Mouse (Mus musculus) brain, embryonic 14.5 days (tissue): ENCODE measurements around the gene Rnase12. TPM values are rescaled to one million over a fixed set of nuclear protein-coding genes. Genes with fewer than 3 reads are reported as not detected.
"Not testable (repeated sequence)": the region's sequence is repeated elsewhere in the genome, so short reads cannot be mapped to it uniquely, and the experiment has no call there.

ENCODE experiments used
- DNase-seq: peaks from one replicate; pipeline ENCODE4 v3.0.0-alpha.2; 2011; ENCODE audit warnings: low read depth
- CTCF ChIP-seq: fragments of 200-500 bp; IDR thresholded peaks from 2 replicates; pipeline ENCODE4 v1.5.1; 2012; ENCODE audit warnings: inconsistent platforms, mild to moderate bottlenecking, moderate library complexity, borderline replicate concordance; ENCODE audit not compliant: insufficient read depth, insufficient read length; ENCODE audit errors: extremely low read depth
- POLR2A ChIP-seq: fragments of 200-500 bp; IDR thresholded peaks from 2 replicates; pipeline ENCODE4 v1.6.1; 2012; ENCODE audit warnings: mild to moderate bottlenecking, inconsistent platforms, borderline replicate concordance; ENCODE audit not compliant: poor library complexity, insufficient read depth, insufficient read length, severe bottlenecking; ENCODE audit errors: extremely low read depth
- polyA plus RNA-seq: library from polyadenylated mRNA; depleted of rRNA; stranded (reverse); fragments of >200 nt; gene quantifications from 2 replicates; pipeline ENCODE4 v1.2.3, GENCODE M21; 2012; rRNA removed

The Rnase12 gene
- polyA plus RNA-seq, 1 experiment = not detected

DNA sequence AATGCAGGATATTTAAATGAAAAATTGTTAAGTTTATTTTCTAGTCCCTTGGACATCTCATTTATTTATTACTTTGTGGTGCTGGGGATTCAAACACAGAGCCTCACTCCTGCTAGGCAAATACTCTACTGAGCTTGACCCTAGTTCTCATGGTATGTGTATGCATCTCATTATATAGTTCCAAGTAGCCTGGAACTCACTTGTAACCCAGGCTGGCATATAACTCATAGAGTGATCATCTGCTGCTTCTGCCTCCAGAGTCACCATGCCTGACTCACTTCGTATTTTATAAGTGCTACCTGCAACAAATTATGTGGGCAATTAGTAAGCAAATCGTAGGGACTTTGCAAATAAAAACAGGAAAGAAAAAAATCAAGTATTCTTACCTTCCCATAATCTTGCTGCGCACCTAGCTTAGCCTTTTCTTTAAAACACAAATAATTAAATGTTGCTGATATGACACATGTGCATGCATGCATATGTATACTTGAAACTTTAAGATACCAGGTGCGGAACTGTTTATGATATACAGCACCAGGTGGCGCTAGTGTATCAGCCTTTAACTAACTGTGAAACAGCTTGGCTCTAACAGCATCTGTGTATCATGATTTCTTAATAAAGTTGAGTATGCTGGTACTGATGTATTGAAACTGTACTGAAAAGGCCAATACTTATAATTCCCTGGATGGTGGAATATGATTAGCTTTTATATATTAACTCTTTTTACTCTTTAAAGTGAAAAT, 30.9 kb downstream of the Rnase12 start:
- DNase-seq = peak; percentile 89
- TF ChIP-seq CTCF (peak; percentile 67), POLR2A (no peak)

DNA sequence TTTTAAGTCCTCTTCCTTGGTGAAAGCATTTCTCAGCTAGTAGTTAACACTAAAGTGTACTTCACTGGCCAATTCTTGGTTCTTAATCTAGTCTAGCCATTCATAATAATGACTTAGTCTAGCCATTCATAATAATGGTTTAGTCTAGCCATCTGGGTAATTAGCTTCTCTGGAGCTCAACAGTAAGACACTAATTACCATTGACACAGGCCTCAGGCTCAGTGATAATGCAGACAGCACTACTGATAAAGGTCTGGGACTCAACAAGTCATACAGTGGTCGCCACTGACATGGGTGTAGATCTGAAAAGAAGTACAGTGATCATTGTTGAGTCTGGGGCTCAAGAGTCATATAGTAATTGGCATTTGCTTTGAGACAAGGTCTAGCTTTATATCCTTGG, 32.6 kb downstream of the Rnase12 start:
- no peak for DNase-seq
- no peak for TF ChIP-seq CTCF
- TF ChIP-seq POLR2A = no peak

GRCm38 (mm10) chr14:51023457-51023856, 34.0 kb downstream of the Rnase12 start:
- no peak for TF ChIP-seq CTCF
- no peak for TF ChIP-seq POLR2A
- no peak for DNase-seq

DNA sequence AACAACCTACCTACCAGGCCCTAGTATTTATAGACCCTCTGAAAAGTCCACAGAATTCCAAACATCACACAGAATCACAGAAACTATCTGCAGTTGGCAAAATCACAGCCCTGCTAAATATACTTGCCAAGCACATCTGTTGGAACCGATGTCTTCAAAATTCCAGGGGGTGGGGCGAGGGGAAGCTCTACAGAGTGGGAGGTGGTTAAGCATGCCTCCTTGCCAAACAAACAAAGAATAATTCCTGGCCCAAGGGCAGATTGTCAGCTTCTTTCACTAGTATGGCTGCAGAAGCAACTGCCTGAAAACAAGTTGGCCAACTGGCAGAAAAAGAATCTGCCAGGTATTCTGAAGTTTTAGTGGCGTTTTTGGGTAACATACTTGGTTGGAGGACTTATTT, 40.2 kb downstream of the Rnase12 start:
- no peak for DNase-seq
- TF ChIP-seq POLR2A = no peak
- no peak for TF ChIP-seq CTCF

DNA sequence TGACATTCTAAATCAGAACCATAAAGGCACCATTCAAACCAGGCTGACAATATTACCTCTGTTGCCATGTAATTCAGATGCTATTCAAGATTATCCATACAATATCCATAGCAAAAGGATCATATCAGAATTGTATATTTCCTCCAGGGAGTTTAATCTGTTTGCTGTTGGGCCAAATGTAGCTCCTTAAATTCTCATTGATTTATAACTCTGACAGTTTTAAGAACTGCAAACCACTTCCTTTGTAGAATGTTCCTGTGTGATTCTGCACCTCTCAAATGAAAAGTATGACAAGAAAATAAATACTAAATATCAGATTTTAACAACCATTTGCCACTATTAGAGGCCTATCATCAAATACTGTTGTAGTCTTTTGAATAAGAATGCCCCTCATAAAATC, 41.7 kb downstream of the Rnase12 start:
- DNase-seq = no peak

DNA sequence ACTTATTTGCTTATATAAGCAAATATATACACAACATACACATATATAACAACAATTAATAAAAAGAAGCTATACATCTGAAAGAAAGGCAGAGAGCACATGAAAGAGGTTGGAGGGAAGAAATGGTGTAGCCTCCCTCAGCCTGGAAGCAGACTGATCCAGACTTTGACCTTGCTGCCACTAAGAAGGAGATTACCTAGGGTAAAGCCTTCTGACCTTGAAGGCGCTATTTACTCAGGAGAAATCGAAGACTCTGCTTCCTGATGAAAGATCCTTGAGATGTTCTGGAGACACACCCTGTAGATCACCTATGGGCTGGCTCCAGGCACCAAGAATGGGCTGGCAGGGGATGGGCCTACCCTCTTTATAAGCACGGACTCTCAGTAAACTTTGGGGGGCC, 42.7 kb downstream of the Rnase12 start:
- DNase-seq = not testable (repeated sequence)

More for the DNA sequence above, 41.7 kb downstream of the Rnase12 start:
- no peak for TF ChIP-seq CTCF

DNA sequence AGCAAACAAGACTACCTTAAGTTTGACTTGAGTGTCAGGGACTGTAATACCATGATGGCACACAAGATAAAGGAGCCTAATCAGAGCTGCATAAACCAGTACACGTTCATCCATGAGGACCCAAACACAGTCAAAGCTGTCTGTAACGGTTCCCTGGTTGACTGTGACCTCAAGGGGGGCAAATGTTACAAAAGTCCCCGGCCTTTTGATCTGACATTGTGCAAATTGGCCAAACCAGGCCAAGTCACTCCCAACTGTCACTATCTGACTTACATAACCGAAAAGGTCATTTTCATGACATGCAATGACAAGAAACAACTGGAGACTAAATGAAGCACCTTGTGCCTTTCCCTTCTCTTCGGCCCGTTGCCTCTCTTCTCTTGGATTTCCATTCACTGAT, 47.9 kb downstream of the Rnase12 start:
- TF ChIP-seq POLR2A (no peak), CTCF (no peak)
- DNase-seq = no peak

DNA sequence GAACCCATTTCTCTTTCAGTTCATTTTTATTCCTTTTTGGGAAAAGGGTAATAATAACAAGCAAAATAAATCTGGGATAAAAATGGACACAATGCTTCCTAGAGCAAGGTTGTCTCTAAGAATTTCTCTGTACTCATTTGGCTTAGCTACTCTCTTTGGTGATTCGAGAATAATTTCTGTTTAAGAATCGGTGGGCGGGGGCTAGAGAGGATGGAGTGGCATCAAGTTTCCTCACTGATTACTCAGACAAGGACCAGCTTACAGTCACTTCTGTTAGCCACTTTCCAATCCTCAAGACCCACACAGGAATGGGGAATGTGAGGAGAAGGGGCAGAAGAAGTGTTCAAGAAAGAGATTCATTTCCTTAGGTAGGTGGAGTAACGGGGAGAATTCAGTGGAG, 48.7 kb downstream of the Rnase12 start:
- DNase-seq = no peak
- TF ChIP-seq CTCF = no peak
- no peak for TF ChIP-seq POLR2A

DNA sequence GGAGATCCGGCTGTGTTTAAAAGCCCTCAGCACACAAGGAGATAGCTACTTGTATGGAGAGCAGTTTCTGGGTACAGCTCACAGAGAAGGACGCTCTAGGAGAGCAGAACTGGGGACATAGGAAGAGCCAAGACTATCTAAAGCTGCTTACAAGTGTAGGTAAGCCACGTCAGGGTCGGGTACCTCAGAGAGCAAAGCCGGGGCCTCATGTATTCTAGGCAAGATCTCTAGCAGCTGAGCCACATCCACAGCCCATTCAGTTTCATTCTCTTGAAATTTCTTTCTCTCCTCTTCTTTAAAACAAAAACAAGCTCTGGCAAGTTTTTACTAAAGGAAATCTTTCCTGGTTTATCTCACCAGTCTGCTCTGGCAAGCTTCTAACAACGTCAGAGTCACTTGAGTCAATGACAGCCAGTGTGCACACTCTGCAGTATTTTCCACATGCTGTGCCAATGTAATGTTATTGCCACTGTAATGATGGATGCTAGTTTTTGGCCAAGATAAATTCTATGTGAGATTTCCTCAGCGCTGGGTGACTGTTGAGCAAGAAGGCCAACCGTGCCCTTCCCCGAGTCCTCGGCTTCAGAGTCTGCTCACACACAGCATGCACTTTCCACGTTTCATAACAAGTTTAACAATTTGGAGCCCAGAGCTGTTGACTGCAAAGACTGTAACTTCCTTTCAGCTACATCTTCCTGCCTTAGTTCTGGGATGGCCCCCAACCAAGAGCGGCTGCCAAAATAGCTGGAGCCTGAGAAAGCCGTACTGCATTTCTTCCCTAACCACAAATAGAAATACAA, 49.3 kb downstream of the Rnase12 start:
- DNase-seq = peak; percentile 41
- no peak for TF ChIP-seq CTCF
- TF ChIP-seq POLR2A = no peak

GRCm38 (mm10) chr14:51007152-51007801, 50.2 kb downstream of the Rnase12 start, which contains the start of gene Rnase10:
TSS of gene Rnase10 (plus strand) at chr14:51007751.
- no peak for TF ChIP-seq POLR2A
- no peak for TF ChIP-seq CTCF
- DNase-seq = no peak

Other genes with a start within 250 kb of the Rnase12 start
- gene Ccnb1ip1, start 249.9 kb downstream of the Rnase12 start, polyA plus RNA-seq = 0.13 TPM in 1 of 2 replicates, not detected in the other
- 59.7 and 63.2 TPM in 2 replicates for gene Parp2, start 249.8 kb downstream of the Rnase12 start, polyA plus RNA-seq
- 4.3 and 5.1 TPM in 2 replicates for gene Tep1, start 187.1 kb downstream of the Rnase12 start, polyA plus RNA-seq
- gene Klhl33, start 160.2 kb downstream of the Rnase12 start, polyA plus RNA-seq = 0.59 and 1.2 TPM in 2 replicates
- 102 and 121 TPM in 2 replicates for gene Osgep, start 132.8 kb downstream of the Rnase12 start, polyA plus RNA-seq
- 137 and 178 TPM in 2 replicates for gene Apex1, start 132.7 kb downstream of the Rnase12 start, polyA plus RNA-seq
- gene Pip4p1, start 126.8 kb downstream of the Rnase12 start, polyA plus RNA-seq = 131 and 177 TPM in 2 replicates
- 21.0 and 21.4 TPM in 2 replicates for gene Pnp, start 126.6 kb downstream of the Rnase12 start, polyA plus RNA-seq
- gene Gm49342, start 113.1 kb downstream of the Rnase12 start, polyA plus RNA-seq = 18.1 and 19.3 TPM in 2 replicates
- gene Pnp2, start 101.7 kb downstream of the Rnase12 start, polyA plus RNA-seq = 0.16 and 0.42 TPM in 2 replicates
- 0.05 TPM in 1 of 2 replicates, not detected in the other for gene Rnase10, start 49.9 kb downstream of the Rnase12 start, polyA plus RNA-seq
- gene Rnase9, start 15.8 kb downstream of the Rnase12 start, polyA plus RNA-seq = not detected in 2 replicates
- not detected in 2 replicates for gene Rnase11, start 7.5 kb downstream of the Rnase12 start, polyA plus RNA-seq
- not detected in 2 replicates for gene Olfr750, start 16.8 kb upstream of the Rnase12 start, polyA plus RNA-seq
- 15.1 and 18.2 TPM in 2 replicates for gene Rnase4, start 33.4 kb upstream of the Rnase12 start, polyA plus RNA-seq
- gene Ang, start 33.5 kb upstream of the Rnase12 start, polyA plus RNA-seq = 4.3 and 4.5 TPM in 2 replicates
- not detected in 2 replicates for gene Eddm3b, start 56.8 kb upstream of the Rnase12 start, polyA plus RNA-seq
- 0.44 and 0.52 TPM in 2 replicates for gene Rnase6, start 66.2 kb upstream of the Rnase12 start, polyA plus RNA-seq
- 0.09 and 0.27 TPM in 2 replicates for gene Rnase1, start 89.1 kb upstream of the Rnase12 start, polyA plus RNA-seq
- gene Rnase2b, start 104.6 kb upstream of the Rnase12 start, polyA plus RNA-seq = not detected in 2 replicates
- not detected in 2 replicates for gene Ang2, start 141.5 kb upstream of the Rnase12 start, polyA plus RNA-seq
- not detected in 2 replicates for gene Ear14, start 145.7 kb upstream of the Rnase12 start, polyA plus RNA-seq
- gene Rnase2a, start 198.5 kb upstream of the Rnase12 start, polyA plus RNA-seq = not detected in 2 replicates